Mouse (Mus musculus) large intestine, adult 2 months (tissue): ENCODE data around the gene Plxnb2. TPM values are rescaled to one million over a fixed set of nuclear protein-coding genes. Genes with fewer than 3 reads are reported as not detected.

Experiments
- DNase-seq: peaks from one replicate; pipeline ENCODE4 v3.0.0-alpha.2; 2012; ENCODE audit warnings: low read depth, low spot score
- WGBS: fragments of 180-500 bp; shearing (Covaris S2); methylation state at CpG from one replicate; pipeline ENCODE4 v1.1.7; 2018; 5-methylcytosine and 5-hydroxymethylcytosine counted together
- polyA plus RNA-seq: library from polyadenylated mRNA; depleted of rRNA; stranded (reverse); fragments of >200 nt; gene quantifications from 2 replicates; pipeline ENCODE4 v1.2.3, GENCODE M21; 2012

The Plxnb2 gene
- polyA plus RNA-seq, 1 experiment, result 310 TPM

DNA sequence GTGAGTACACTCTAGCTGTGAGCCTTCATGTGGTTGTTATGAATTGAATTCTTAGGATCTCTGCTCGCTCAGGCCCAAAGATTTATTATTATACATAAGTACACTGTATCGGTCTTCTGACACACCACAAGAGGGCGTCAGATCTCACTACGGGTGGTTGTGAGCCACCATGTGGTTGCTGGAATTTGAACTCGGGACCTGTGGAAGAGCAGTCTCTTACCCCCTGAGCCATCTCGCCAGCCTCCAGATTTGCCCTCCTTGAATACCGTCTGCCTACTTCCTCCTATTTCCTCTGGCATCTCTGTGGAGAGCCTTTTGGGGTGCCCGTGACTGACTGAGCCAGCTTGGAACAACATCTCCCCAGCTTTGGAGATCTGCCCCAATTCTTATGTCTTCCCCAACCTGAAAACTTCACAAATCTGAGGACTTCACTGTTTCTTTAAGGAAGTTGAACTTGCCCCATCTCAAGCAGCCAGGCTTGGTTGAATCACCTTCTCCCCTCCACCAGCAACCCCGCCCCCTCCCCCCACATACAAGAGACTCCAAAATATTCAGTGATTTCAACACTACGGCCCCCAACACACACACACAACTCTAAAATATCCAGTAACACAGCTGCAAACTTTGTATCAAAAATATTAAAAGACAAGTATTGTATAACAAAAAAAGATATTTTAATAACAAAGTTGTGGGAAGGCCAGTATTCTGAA lies 1.1 kb upstream of the Plxnb2 start:
- DNase-seq, result no peak
- WGBS, result 64% methylated on average over 10 of the region's 10 CpGs

DNA sequence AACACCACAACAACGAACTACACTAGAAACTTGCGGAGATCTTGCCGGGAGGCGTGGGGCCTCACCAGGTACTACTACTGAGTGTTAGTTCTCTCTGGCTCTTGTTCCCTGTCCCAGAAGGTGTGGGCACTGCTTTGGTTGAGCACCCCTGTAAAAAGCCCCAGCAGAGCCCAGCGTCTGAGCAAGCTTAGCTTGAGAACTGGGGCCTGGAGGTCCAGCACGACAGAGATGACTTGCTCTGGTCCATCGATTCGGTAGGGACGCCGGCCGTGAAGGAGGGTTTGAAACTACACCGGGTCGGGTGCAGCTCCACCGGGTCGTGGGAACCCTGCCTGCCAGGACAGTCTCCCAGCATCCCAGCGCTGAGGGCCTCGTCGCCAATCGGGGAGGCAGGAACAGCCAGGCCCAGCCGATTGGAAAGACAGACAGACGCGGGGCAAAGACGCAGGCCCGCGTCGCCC lies 477 bp downstream of the Plxnb2 start:
- no peak for DNase-seq

DNA sequence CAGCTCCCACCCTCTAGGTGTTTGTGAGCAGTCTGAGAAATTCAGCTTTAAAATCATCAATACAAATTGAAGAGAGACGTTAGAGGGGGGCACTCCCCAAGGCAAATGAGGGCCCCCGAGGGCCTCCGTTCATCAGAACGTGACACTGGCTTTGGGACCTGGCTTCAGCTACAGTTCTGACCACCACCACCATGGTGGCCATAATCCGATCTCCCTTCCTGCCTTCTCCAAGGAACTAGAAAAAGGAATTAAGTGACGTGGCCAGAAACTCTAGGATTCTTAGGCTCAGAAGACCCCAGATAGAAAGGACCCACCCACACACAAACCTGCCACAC lies 991 bp downstream of the Plxnb2 start:
- DNase-seq, result no peak
- 3% methylated on average over 6 of the region's 6 CpGs for WGBS

More for the DNA sequence above, 477 bp downstream of the Plxnb2 start:
- under 1% methylated on average over 26 of the region's 26 CpGs for WGBS

DNA sequence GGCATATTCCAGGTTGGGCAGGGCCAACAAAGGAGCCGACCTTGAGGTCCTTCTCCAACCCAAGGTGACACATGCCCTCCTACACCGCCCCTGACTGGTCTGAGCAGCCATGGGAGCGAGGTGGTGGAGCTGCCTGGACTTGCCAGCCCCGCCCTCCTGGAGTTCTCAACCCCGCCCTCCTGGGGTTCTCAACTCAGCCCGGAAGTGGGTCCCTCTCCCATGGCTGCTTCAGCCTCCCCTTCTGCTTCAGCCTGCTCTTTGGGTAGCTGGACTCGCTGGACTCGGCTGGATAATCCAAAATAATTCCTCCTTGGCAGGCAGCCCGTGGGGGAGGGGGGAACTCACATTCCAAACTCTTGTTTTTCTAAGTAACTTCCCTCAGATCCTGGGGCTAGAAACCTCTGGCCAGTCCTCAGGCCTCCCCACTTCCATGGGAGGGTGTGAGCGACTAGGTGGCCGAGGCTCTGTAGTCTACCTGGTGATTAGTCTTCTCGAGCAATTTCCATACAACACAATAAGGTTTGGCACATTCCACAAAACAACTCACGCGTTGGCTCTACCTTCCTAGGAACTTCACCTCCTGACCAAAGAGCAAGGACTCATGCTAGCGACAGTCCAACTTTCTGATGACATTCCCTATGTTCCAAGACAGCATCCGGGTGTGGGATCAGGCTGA lies 1.5 kb downstream of the Plxnb2 start:
- 4% methylated on average over 16 of the region's 16 CpGs for WGBS
- no peak for DNase-seq

DNA sequence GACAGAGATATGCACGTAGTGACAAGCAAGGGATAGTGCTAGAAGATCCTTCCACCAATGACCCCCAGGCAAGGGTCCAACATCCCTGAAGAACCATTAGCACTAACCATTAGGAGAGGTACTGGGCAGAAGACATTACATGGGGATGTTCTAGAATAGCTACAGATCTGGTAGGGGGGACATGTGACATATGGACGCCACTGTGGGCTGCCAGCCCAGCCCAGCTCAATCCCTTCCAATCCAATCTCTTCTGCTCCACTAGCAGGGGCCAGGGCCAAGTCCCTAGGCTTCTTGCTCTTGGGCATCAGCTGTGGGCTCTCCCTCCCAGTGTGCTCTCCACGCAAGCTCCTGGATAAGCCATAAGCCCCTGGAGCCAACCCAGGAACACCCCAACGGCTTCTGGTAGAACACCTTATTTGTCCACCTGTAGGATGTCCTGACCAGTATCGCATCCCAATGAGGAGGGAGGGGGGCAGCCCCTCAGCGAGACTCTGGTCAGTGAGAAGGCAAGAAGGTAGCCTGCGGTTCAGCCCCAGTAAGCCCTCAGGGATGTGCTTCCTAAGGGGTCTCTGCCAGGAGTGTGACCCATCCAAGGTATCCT lies 2.2 kb downstream of the Plxnb2 start:
- no peak for DNase-seq
- WGBS, result 27% methylated on average over 7 of the region's 7 CpGs

DNA sequence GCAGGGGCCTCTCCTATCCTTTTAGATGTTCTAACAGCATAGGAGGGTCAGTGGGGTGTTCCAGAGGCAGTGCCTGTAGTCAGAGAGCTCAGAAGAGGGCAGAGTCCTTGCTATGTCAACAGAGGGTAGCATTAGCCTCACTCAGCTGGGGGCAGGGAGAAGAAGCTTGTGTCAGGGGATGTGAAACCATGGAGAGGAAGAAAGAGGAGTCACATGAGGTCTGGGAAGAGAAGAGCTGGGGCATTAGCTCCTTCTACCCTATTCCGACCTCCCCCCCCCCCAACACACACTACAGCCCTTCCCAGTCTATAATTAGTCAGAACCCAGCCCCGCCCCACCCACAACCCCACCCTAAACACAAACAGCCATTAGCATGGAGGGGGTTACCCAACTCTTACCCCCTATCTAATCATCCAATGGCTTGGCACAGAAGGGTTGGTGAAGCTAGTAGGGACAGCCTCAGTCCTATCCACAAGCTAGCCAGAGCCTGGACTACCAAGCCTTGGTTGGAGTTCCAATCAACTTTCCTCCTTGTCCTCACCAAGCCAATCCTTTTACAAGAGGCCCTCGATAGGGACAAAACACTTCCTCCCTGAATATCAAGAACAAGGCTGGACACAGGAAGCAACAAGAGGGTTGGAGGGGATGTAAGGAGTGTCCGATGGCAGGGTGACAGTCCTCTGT lies 2.9 kb downstream of the Plxnb2 start:
- no peak for DNase-seq
- 26% methylated on average over 4 of the region's 4 CpGs for WGBS

DNA sequence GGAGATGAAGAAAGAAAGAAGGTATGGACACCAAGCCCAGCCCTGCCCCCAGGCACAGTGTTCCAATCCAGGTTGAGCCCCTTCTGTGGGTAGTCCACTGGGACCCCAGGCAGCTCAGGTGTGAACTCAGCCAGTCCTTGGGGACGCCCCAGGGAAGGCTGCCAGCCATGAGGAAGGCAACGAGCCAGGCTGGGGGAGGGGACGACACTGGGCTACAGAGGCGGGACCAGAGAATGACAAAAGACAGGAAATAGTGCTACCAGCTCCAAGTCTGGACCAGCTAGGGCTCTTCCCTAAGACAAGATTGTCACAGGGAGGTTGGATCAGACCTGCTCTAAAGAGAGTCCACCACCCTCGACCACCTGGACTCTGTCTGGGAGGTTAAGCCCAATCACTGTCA lies 3.5 kb downstream of the Plxnb2 start:
- DNase-seq, result no peak
- WGBS, result 0% methylated on average over 5 of the region's 5 CpGs

DNA sequence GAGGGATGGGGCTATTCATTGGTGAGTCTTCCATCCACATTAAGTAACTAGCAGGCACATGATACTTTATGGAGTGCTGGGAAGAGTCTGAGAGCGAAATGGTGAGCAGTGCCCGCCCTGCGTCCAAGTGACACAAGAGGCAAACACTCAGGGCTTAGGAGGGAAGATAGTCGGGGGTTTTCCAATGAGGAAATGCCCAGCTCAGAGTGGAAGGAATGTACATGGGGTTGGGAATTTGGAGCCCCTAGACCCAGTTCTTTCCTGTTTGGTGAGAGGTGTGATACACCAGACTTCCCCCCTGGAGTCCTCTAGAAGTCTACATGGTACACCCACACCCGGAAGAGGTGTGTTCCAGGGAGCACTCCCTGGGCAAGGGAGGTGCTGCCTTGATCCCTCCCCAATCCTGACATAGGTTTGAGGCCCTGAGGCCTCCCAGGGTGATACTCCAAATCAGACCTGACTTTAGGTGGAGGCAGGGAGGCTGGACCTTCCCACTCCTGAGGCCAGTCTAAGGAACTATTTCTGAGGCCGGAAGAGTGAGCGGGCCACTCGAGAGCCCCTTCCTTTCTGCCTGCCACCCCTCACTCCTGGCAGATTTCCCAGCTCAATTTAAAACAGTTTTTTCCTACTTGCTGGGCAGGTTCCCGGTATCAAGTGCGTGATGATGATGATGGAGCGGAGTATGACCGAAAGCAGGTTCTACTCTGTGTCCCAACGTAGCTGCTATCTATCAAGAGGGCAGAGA lies 5.0 kb downstream of the Plxnb2 start:
- WGBS, result 43% methylated on average over 13 of the region's 13 CpGs
- no peak for DNase-seq

DNA sequence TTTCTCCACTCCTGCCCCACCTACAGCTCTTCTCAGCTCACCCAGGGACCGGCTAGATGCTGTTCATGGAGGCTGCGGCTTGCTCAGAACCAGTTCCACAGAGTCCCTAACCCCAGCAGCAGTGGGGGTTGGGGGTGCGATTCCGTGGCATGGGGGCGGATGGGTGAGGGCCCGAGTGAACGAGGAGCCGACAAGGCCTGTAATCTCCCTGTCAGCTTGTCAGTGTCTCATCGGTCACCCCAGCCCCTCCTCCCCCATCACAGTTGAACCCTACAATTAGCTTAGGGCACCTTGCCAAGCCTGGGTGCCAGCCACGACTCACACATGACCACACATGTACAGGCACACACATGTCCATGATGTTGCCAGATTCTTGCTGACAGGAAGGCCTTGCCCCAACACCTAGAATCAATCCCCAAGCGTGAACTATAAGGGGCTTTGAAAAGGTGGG lies 5.7 kb downstream of the Plxnb2 start:
- no peak for DNase-seq
- 50% methylated on average over 11 of the region's 11 CpGs for WGBS

DNA sequence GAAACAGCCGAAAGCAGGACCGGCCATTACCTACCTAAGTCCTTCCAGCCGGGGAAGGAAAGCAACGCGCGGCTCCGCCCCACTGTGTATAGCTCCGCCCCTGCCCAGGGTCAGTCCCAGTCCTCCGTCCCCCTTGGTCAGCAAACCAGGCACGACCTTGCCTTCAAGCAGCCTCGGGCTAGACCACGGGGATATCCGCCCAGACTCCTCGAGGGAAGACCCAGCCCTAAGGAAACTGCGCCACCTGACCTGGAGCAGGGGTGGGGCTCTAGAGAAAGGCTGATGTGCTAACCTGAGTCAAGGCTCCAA lies 6.7 kb downstream of the Plxnb2 start:
- no peak for DNase-seq
- 3% methylated on average over 15 of the region's 15 CpGs for WGBS

DNA sequence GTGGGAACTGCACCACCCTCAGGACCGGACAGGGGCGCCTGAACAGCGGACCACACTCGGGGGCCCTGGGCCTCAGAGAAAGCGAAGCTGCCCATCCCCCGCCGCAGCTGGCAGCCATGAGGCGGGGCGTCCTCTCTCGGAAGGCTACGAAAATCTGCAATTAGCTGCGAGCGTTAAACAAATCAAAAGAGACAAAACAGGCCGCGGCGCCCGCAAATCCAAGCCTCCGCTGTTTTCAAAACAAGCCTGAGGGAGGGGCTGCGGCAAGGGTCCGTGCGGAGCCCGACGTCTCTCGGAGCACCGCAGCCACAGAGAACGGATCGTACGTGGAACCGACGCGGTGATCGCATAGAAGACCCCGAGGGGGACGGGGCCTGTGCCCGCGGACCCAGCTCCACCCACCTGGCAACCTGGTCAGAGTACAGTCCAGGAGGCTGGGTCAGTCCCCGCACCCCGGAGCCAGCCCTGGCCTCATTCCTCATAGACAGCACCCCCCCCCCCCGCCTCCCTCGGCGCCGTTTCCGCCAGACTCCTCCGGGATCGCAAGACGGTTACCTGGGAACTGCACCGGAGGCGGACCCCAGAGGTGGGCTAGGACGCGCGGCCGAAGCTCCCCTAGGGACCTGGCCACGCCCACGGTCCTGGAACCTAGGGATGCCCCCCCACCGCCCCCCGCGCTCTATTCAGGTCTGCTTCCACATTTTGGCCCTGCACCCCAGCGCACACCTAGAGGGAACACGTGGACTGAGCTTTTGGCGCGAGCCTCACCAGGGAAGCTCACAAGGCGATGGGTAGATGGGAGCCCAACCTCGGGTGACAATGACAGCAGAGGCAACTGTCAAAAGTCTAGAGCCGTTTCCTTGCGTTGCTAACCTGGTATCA lies 7.3 kb downstream of the Plxnb2 start:
- WGBS, result under 1% methylated on average over 65 of the region's 65 CpGs
- DNase-seq, result no peak

DNA sequence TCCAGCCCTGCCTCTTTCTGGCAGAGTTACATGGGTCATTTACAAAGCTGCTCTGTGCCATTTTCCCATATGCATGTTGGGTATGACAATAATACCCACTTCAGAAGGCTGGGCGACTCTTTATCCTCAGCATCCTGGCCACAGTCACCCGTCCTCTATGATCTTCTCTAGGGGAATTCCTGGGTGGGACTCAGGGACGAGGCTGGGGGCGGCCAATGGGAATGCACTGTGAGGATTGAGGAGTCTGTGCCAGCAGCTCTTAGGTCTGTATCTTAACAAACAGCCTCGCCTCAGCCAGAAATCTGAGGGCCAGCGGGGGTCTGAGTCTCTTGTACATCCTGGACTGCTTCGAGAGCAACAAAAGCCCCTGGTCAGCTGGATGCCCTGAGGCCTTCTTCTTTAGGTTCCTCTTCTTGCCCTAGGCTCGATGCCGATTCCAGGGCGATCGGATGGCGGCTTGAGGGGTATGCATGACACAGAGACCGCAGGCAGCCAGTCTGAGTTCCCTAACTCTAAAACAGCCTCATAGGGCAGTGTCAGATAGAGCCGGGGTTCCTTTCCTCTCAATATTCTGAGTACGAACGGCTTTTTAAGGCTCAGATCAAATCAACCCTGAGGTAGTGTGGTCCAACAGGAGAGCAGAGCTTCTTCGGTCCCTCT lies 8.2 kb downstream of the Plxnb2 start:
- 55% methylated on average over 17 of the region's 17 CpGs for WGBS
- no peak for DNase-seq

DNA sequence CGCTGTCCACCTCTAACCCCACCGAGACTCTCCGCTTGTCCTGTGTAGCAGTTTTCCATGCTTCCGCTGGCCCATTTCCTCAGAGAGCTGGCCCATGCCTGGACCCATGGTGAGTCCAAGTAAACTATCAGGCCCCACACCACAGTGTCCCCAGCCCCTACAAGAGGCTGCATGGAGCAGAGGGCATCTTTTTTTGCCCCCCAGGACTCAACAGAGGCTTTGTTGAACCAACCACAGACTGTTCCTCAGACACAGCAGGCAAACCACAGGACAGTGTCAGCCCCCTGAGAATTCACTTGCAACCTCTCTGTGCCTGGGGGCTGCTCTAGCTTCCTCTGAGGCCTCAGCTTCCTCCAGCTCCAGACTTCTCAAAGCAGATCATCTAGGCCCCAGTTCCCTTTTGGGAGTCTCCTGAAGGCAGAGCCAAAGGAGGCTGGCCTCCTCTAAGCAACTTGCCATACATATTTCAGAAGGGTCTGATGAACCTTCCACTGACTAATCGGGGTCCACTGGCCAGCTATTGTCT lies 9.0 kb downstream of the Plxnb2 start:
- DNase-seq, result no peak
- WGBS, result 89% methylated on average over 5 of the region's 5 CpGs

DNA sequence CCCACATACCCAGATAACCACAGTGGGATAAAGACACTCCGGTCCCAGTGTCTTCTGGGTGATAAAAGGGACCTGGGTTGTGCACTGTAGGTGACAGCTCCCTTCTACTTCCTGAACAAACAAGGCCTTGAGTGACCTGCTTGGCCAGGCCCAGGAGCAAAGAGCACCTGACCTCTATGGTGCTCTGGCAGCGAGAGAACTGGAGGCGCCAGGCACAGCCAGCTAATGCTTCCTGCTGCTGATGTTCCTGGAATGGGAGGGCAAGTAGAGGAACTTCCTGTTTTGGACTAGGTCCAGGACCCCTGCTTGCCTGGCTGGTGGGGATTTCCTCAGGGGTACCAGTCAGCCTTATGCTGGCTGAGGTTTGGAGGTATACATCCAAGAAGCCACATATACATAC lies 10.5 kb downstream of the Plxnb2 start:
- 18% methylated on average over 3 of the region's 3 CpGs for WGBS
- DNase-seq, result no peak

DNA sequence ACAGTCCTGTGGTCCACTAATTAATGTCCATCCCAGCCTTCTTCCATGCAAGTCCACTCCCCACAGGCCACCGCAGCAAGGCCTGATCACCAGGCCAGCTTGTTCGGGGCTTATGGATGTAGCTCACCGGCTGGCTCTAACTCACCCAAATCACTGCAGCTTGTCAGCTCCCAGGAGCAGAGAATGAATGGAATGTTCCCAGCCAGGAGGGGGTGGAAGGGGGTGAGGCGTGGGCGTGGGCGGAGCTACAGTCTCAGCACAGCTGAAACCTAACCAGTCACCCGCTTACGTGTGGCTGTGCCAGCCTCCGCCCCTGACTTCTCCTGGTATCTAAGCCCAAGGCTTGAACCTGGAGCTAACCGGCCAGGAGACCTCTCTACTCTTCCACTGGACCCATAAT lies 11.2 kb downstream of the Plxnb2 start:
- 27% methylated on average over 10 of the region's 10 CpGs for WGBS

DNA sequence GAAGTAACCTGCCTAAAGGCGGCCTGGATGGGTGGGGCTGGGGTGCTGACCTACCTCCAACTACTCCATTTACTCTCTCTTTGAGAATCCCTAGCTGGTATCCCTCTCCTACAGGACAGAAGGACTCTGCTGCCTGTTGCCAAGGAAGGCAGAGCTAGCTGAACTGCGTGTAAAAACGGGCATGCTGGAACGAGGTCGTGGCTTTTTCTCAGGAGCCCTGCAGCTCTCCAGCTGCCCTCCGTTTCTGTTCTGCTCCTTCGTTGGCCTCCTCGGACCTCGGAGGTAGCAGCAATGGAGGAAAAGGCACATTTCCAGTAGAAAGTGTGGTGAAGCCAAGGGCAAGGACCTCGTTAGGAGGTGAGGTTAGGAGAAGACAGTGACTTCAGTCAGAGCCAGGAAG lies 11.7 kb downstream of the Plxnb2 start:
- WGBS, result 63% methylated on average over 10 of the region's 10 CpGs
- no peak for DNase-seq

More for the DNA sequence above, 11.2 kb downstream of the Plxnb2 start:
- DNase-seq, result no peak

DNA sequence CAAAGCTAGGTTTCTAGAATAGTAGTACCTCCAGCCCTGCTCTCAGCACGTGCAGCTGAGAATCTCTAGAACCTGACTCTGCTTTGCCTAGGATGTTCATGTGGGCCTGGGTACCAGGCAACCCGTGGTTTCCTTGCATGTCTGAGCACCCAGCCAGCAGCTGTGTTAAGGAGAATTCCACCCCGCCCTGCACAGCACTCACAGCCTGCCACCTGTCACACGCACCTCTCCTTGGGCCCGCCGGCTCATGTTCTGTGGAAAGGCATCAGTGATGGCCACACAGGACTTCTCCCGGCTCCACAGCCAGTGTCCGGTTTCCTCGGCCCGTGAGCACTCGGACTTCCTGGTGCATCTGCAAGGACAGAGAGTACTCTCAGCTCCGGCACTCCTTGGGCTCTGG lies 15.1 kb downstream of the Plxnb2 start:
- 93% methylated on average over 12 of the region's 12 CpGs for WGBS
- DNase-seq, result no peak

DNA sequence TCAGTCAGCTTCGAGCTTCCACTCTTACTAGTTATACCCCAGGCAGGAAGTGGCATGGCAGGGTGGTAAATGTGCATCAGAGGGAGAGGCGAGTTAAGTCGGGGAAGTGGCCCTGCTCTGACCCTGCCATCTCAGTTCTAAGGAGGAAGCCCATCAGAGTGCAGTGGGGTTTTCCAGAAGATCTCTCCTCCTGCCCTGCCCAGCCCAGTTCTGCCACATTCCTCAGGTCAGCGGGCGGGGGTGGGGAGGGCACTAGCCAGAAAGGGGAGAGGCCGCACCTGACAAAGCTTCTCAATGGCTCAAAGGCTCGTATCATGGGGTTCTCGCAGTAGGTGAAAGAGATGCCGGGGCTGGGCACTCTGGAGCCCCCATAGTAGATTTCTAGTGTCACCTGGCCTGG lies 19.2 kb downstream of the Plxnb2 start:
- WGBS, result 51% methylated on average over 9 of the region's 9 CpGs
- no peak for DNase-seq
